Mouse (Mus musculus) kidney, adult 2 months (tissue): ENCODE measurements around the gene Tmie.

ENCODE experiments used
- CTCF ChIP-seq: fragments of 200-500 bp; conservative IDR thresholded peaks from 2 replicates; pipeline ENCODE4 v1.5.1; 2011; ENCODE audit warnings: low read depth, mild to moderate bottlenecking, control low read depth, low read length, moderate library complexity, mixed read lengths; ENCODE audit not compliant: insufficient read depth, insufficient read length
- POLR2A ChIP-seq: fragments of 200-500 bp; IDR thresholded peaks from one replicate; pipeline ENCODE4 v1.6.1; 2011; ENCODE audit warnings: low read depth, low read length, control low read depth

DNA sequence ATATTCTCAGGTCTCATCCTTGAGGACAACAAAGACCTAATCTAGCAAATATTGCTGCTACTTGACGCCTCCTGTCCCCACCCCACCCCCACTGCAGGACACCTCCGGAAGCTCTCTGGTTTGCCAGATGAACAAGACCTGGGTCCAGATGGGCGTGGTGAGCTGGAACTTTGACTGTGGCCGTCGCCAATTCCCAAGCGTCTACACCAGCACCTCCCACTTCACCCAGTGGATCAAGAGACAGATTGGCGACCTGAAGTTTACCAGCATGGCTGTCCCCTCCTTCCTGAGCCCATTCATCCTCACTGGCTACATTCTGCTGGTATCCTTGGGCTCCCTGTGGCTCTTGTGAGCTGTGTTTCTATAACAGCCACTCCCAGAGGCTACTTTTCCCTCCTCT, 24.0 kb downstream of the Tmie start:
- TF ChIP-seq CTCF (no peak), POLR2A (no peak)
